Mouse (Mus musculus): Measurements from ENCODE around the gene Cog7.

Cog7 gene

DNA sequence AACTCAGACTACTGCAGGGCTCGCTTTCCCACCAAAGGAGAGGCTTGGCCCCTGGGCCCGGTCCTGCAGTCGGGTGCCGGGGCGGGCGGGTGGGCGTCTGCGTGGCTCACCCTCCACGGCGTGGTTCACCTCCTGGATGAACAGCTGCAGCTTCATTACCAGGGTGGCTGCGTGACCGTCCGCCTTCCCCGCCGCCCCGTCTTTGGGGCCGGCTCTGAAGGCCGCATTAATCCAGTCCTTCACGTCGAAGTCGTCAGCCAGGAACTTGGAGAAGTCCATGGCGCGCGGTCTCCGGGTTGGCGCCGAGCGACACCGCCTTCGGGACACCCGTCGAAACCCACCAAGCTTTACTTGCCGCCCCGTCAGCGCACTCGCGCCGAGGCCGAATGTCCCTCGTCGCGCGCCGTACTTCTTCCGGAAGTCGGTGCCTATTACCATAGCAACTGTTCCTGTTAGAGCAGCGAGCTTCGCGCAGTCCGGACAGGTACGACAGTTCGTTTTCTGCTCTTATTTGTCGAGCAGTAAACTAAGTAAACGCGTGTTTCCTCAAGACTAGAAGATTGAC is at the start of gene Cog7:
Gene Cog7 (minus strand): TSS at position 405 of the 565 bp plus-strand sequence.
- peak; percentile 92 for DNase-seq (ENCODE audit: low read depth)

DNA sequence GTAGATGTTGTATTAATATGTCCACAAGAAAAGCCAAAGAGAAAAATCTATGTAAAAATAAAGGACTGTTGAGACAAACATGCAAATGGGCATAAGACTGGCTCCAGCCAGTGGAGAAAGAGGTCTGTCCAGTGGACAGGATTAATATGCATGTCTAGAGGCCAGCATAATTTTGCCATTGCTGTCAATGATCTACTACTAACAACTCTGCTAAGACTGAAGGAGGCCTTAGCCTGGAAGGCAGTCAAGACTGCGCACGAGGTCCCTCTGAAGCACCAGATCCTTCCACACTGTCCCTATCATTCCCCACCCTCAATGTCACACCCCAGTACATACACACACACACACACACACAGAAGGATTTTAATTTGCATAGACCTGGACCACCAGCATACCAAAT is 40.6 kb upstream of the Cog7 start:
- DNase-seq (ENCODE audit: low read depth), result no peak

DNA sequence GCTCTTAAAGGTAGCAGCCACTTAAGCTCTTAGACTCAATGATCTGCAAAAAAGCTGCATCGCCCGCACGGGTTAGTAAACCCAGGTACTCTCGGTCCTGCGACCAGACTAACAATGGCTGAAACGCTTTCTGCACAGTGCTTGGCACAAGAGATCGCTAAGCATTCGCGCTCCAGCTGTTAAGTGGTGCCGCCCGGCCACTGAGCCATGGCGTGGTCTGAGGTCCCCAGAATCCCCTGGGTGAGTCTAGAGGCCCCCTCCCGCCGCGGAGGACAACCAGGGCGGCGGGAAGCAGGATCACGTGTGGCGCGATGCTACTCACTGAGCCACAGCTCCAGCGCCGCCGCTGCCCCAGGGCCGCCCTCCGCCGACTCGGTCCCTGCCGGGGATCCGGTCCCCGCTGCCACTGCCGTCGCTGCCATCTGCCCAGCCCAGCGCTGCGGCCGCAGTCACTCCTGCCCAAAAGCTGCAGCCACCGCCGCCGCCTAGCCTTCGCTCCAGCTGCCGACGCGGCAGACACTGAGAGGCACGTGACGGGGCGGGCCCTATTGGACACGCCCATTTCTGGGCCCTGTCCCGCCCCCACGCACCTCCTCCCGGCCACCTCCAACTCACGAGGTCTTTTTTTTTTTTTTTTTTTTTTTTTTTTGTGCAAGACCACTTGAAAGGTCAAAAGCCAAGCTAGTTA is 39.3 kb upstream of the Cog7 start, which contains the start of gene Gga2:
Gene Gga2 (minus strand): TSS at position 556 of the 688 bp plus-strand sequence.
- DNase-seq (ENCODE audit: low read depth), result peak; percentile 81

DNA sequence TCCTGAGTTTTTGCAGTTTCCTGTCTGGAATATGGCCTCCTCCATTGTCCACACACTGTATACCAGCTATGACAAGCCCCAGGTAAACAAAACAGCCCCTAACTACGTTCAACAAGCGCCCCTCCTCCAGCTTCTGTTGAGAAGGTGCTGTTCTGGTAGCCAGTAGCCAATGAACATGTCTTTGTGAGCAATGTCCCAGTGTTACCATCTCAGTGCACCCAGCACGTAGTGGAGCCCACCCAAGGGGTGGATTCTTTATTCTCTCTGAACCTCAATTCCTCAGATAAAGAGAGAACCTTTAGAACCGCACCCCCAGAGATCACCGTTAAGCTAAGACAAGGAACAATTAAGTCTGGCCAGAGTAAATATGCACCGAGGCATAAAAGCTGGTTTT is 38.8 kb upstream of the Cog7 start:
- DNase-seq (ENCODE audit: low read depth), result no peak

- no peak for DNase-seq (ENCODE audit: low read depth)
These were observed 37.5 kb upstream of the Cog7 start for GRCm38 (mm10) chr7:122018978-122019377.

- peak; percentile 13 for DNase-seq (ENCODE audit: low read depth)
These were observed 36.7 kb upstream of the Cog7 start for GRCm38 (mm10) chr7:122018247-122018646.

DNA sequence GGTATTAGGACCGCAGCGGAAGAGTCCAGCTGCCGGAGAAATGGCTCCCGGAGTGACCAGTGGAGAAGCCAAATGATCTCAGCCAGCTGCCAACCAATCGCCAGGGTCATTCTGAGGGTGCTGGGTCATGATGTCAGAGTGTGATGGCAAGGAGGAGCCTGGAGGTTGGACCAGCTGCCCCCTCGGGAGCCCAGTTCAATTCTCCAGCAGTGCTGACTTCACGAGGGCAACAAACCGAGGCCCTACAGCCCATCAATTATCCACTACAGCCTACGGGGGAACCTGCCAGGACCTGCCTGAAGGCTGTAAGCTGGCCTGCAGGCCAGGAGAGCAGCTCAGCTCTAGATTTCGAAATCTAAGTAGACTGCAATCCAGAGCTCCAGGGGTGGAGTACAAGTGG is 34.2 kb upstream of the Cog7 start:
- no peak for DNase-seq (ENCODE audit: low read depth)

GRCm38 (mm10) chr7:122015105-122015504 is 33.6 kb upstream of the Cog7 start:
- no peak for DNase-seq (ENCODE audit: low read depth)

GRCm38 (mm10) chr7:122012949-122013348 is 31.4 kb upstream of the Cog7 start:
- no peak for DNase-seq (ENCODE audit: low read depth)

GRCm38 (mm10) chr7:122012370-122012769 is 30.9 kb upstream of the Cog7 start:
- no peak for DNase-seq (ENCODE audit: low read depth)

DNA sequence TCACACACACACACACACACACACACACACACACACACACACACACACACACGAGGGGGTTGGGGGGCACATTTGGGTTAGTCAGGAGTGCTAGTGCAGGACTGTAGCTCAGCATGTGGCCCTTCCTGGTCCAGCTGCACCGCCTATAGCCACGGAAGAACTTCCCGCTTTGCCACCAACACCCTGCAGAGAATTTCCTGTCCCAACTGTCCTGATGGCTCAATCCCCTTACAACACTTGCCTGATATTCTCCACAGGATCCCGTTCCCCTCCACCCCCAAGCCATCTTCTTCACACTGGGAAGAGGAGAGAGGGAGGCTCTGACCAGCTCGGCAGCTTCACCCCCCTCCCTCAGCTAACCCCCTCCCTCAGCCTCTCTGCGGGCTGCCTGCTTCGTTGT is 18.9 kb upstream of the Cog7 start:
- no peak for DNase-seq (ENCODE audit: low read depth)

DNA sequence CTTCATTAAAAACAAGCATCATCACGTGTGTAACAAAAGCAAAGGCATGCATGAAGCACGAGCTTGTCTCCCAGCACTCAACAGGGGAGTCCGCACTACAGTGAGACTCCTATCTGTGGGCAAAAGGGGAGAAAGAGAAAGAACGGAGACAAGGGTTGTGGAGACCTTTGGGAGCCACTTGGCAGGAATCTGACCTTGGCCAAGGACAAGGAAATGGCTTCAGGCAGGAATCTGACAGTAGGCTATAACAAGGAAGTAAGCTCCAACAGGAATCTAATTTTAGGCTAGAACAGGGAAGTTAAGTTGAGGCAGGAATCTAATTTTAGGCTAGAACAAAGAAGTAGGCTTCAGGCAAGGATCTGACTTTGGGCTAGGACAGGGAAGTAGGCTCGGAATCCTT is 14.4 kb upstream of the Cog7 start:
- no peak for DNase-seq (ENCODE audit: low read depth)

DNA sequence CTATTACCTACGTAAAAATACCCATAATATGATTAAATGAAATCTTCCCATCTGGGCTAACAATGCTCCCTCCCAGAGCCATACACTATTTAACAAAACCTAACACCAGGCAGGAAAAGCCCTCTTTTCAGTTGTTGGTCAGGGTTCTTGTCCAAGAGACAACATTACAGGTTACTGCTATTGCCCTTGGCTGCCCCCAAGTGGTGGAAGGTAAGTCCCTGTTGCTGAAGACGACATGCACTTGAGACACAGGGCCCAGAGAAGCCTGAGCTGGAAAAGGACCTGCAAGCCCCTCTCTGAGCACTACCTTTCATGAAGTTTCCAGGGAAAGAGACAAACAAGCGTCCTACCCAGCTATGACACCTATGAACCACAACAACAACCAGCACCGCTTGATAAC is 6.5 kb downstream of the Cog7 start:
- DNase-seq (ENCODE audit: low read depth), result peak; percentile 71

DNA sequence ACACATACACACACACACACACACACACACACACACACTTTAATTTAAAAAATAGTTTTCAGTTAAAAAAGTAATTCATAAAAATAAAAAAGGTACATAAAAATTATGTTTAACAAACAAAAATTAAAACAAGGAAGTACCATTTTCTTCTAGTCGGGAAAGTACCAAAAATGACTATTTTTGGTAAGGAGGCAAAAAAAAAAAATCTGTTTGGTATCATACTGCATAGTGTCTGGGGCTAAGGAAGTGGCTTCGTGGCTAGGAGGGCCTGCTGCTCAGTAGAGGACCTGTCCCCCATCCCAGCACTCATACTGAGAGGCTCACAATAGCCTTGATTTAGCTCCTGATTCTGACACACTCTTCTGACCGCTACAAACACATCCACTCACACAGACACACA is 9.8 kb downstream of the Cog7 start:
- DNase-seq (ENCODE audit: low read depth), result no peak

- no peak for DNase-seq (ENCODE audit: low read depth)
These were observed 11.3 kb downstream of the Cog7 start for GRCm38 (mm10) chr7:121970250-121970649.

GRCm38 (mm10) chr7:121968816-121969215 is 12.7 kb downstream of the Cog7 start:
- DNase-seq (ENCODE audit: low read depth), result no peak

DNA sequence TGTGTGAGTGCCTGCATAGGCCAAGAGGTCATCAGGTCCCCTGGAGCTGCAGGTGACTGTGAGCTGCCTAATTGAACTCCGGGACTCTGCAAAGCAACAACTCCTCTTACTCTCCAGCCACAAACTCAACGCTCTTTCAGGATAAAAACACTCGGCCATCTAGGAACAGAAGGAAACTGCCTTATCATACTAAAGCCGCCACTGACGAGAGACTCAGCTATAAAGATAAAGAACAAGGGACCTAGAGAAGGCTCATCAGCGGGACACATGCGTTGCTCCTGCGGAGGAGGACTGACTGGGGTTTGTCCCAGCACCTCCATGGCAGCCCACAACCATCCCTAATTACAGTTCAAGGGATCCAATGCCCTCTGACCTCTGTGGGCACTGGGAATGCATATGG is 13.3 kb downstream of the Cog7 start:
- DNase-seq (ENCODE audit: low read depth), result no peak

- DNase-seq (ENCODE audit: low read depth), result peak; percentile 25
These were observed 15.3 kb downstream of the Cog7 start for GRCm38 (mm10) chr7:121966169-121966568.

DNA sequence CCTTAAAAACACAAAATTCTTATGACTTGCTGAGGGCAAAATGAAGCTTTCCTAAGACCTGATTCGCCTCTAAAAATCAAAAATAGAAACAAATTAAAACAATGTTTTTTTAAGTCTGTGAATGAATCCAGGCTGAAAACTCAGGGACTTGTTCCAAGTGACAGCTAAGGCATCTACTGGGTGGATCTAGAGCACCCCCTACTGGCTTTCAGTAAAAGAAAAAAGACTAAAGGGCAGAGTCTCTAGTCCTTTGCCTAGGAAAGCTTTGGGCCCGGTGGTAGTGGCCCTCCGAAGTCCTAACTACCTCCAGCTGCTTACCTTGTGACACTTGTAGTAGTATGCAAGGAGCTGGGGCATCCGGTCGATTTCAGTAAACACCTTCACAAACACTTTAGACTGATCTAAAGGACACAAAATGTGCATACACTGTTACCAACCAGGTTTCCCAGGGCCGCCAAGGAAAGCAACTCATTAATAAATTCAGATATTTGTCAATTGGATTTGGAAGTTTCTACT is 17.6 kb downstream of the Cog7 start:
- peak; percentile 73 for DNase-seq (ENCODE audit: low read depth)

- DNase-seq (ENCODE audit: low read depth), result no peak
These were observed 18.9 kb downstream of the Cog7 start for GRCm38 (mm10) chr7:121962571-121962959.

DNA sequence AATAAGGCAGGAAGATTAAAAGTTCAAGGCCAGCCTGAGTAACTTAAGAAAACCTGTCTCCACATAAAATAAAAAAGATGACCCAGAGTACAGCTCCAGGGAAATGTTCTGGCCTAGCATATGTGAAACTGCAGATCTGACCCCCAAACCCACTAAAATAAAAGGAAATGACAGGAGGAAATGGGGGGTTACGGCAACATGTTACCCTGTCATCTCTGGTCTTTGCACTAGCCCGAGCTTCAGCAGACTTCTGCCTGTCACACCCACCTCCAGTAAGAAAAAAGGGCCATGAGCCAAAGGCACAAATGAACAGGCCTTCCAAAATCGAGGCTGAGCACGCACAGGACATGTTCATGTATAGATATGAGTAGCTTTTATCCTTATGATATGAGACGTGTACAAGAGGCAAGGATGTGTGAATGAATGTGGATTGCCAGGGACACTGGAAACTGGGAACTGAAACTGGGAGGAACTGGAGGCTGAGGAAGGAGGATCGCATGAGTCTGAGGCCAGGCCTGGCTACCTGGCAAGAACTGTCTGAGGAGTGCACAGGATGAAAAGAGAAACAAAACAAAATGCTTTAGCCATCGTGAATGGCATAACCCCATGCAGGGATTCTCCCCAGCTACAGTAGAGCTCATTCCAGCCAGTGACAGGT is 19.5 kb downstream of the Cog7 start:
- no peak for DNase-seq (ENCODE audit: low read depth)

DNA sequence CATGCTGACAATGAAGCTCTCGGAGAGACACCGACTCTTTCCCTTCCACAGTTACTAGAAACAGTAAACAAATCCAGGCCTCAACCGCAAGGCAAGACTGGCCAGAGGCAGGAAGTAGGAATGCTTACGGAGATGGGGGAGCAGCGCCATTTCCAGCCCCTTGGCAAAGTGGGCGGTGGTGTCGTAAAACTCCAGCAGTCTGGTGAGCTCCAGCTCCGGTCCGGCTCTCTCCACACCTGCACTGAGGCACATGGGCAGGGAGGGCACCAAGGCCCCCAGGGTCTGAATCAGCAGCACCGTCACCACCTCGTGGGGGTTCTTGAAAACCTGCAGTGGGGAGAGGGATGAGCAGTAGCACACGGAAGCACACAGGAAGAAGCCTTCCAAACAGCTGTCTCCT is 25.7 kb downstream of the Cog7 start:
- no peak for DNase-seq (ENCODE audit: low read depth)
